Mouse (Mus musculus) ovary, postnatal 10 days (tissue): ENCODE measurements around the gene Prl2c5.
"Not testable (repeated sequence)": the region's sequence is repeated elsewhere in the genome, so short reads cannot be mapped to it uniquely, and the experiment has no call there.

Source experiments
- DNase-seq: peaks from one replicate; pipeline ENCODE4 v3.0.0; 2022; ENCODE audit warnings: low spot score

The Prl2c5 gene

DNA sequence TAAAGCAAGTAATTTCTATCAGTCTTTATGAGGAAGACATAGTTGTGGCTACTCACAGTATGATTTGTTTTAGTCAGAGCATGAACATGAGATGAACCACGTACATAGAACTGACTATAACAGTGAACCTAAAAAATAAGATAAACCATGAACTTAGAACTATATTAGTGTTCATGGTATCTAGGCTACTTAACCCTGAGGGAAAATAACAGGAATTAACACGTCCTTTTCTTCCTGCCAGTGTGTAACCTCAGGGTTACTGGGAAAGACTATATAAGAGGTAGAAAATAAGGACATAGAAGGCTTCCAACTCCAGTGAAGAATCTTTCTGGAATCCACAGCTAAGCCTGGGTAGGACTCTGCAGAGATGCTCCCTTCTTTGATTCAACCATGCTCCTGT lies at the start of gene Prl2c5:
Gene Prl2c5 (plus strand): TSS at position 301 of the 400 bp plus-strand sequence.
- DNase-seq, result not testable (repeated sequence)

DNA sequence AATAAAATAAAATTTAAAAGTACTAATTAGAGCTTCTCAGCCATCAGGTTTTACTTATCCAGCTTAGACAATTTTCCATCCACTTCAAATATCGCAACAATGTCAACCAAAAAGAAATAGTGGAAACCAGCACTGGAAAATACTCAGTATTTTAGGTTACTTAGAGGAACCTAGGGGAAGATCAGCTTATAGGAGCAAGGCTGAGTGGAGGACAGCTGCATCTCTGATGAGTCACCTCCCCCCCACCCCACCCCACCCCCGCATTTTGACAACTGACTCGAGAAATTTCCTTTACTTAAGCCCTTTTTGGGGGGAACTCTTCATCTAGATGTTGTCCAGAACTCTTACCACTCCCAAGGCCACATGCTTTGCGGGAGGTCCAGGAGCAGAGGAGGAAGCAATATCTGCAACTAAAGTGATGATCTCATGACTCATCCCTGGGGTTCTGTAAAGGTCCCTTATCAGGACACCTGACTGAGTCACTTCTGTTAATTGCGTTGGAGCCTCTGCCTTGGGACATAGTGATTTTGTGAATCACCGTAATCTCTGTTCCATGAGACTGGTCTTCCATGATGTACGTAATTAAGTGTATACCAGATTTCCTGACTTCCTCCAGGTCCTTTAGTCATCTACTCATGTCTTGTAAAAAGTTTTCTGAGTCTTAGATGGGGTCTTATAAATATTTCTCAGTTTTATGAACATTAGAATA lies 19.6 kb upstream of the Prl2c5 start:
- DNase-seq, result not testable (repeated sequence)

DNA sequence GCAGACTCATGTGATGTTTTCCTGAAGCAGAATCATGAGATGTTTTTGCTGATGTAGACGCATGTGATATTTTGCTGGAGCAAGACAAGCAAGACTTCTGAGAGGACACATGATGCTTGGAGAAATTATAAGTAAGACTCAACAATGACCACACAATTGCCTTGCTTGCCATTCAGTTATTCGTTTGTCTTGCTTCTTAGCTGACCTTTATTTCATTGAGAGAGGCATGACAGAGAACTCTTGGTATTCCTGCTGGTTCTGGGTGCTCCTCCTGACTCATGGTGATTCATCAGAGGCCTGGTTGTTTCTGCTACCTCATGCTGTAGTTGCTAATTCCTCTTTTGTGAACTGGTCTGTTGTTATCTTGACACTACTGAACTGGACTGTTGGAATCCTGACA lies 13.9 kb upstream of the Prl2c5 start:
- not testable (repeated sequence) for DNase-seq

DNA sequence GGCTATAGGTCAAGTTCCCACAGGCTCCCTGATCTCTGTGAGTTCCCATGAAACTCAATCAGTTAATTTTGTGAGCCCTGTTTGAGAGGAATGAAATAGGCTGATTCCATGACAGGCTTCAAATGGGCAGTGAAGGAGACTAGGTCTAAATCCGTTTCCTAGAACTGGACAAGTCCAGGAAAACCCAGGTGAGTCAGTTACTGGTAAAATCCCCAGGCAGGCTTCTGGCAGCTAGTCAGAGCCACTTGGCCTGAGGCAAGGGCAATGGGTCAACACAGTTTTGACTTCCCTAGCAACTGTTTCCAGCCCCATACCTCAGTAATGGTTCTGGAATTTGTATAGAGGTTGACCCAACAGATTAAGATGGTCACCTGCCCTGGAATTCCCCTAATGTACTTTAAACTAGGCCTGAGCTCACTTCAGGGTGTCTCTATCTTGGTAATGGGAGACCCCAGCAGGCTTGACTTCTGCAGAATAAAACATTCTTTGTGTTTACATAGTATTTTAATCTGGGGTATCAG lies 8.8 kb upstream of the Prl2c5 start:
- not testable (repeated sequence) for DNase-seq

DNA sequence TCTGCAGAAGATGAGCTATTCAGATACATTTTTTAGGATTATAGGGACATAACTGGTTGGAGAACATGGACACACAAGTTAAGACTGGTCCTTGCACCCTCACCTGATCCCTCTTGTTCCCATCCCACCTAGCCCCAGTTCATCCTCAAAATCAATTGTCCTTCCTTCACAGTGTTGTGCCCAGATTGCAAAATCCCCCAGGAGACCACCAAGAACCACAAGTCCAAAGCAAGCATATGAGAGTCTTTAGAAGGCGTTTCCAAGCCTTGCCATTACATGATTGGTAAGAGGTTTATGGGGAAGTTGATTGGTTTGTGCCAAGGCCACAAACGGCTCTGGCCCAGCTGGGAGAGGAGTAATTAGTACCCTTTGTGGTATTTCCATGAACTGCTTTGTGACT lies 6.8 kb upstream of the Prl2c5 start:
- not testable (repeated sequence) for DNase-seq

DNA sequence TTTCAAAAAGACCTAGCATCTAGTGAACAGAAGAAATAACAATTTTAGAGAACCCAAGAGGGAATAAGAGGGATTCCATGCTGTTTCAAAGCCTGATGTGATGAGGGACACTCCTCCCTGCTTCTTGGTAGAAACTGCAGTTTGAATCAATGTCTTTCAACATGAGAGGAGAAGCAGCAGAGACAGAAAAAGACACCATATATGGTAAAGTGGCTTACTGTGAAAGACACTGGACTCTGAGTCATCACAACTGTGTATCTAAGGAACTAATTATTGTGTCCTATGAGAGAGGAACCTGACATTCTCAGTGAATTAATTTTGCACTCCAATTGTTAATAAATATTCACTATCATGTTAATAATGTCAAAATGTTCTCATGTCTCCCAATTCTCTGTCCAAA lies 28.7 kb downstream of the Prl2c5 start:
- not testable (repeated sequence) for DNase-seq

DNA sequence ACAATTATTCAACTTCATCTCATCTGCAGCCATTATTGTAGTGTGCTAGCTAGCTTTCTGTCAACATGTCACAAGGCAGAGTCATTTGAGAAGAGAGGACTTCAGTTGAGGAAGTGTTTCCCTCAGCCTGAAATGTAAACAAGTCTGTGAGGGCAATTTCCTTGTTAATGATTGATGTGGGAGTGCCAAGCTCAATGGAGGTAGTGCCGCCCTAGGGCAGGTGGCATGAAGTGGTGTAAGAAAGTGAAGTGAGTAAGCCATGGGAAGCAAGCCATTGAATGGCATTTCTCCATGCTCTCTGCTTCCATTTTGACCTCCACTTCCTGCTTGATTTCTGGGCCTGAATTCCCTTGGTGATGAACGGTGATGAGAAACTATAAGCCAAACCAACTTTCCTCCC lies 33.8 kb downstream of the Prl2c5 start:
- not testable (repeated sequence) for DNase-seq

DNA sequence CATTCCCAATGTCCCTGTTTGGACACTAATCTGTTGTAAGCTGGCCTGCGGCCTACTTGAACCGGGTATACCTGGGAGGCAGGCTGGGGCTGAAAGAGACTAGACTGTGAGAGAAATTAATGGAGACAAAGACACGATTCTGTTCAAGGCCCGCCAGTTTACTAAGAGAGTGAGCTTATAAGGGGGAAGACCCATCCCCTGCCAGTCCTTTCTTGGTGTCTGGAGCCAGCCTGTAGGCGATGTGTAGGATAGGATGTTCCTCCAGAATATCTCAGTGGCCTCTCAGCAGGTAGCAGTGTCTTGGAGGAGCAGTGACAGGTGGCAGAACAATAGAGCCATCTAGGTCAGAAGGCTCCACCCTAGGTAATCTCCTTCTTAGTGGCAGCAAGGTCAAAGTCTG lies 37.7 kb downstream of the Prl2c5 start:
- not testable (repeated sequence) for DNase-seq

DNA sequence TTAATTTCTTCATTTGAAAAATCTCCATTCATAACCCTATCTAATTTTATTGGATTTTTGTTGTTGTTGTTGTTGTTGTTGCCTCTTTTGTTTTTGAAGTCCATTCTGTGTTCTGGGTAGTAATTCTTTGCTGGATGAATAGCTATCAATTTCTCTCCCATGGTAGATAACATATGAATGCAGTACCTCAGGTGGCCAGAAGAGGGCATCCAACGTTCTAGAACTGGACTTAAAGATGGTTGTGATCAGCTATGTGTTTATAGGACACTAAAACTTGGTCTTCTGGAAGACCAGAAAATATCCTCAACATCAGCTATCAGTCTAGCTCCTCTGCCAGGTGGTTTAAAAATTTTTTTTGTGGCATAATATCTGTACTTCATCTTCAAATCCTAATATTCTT lies 54.9 kb downstream of the Prl2c5 start:
- peak; percentile 28 for DNase-seq
